Comparison of ENCODE assay signal across 21 mouse cellular contexts in genomic region chr19:23609724-23610123, GRCm38 (mm10). TPM values are rescaled to one million over a fixed set of nuclear protein-coding genes. Genes with fewer than 3 reads are reported as not detected.
A peak's percentile ranks its signal among the peaks of the same experiment; 100 is the strongest.
DNase-seq lines count a peak whose midpoint lies in the region; TF ChIP-seq lines count a peak whose summit lies in the region.
"Had no signal": no experiment of that assay in that cellular context is flagged by ENCODE, and none has a peak within 500 bp of the region (broad histone marks: within the 10 kb centered on the region; RNA-seq: fewer than 3 reads in every experiment).

No protein-coding gene starts in this region.

- peak overlapping the region; percentile 40; the same call in 1 of the 2 replicates for H3K27ac ChIP-seq in left cerebral cortex, adult 2 months
- H3K27ac ChIP-seq: embryonic facial prominence, embryonic 10.5 days; embryonic facial prominence, embryonic 12.5 days; forebrain, embryonic 13.5 days; forebrain, embryonic 15.5 days had no signal

- H3K4me3 ChIP-seq in left cerebral cortex, adult 2 months: no peak overlapping the region
- H3K4me3 ChIP-seq: embryonic facial prominence, embryonic 10.5 days; embryonic facial prominence, embryonic 12.5 days; forebrain, embryonic 13.5 days; forebrain, embryonic 15.5 days had no signal

- intact Hi-C loops in left cerebral cortex, adult 2 months (cut with DNase I): loop anchor here (5.0 kb wide), 2 partner anchors 38 to 47 kb away; no protein-coding TSS in a partner anchor
- intact Hi-C loops in left cerebral cortex, postnatal 36 days (cut with DNase I): no loop called here

- no peak for DNase-seq in left cerebral cortex, adult 2 months (ENCODE audit: extremely low spot score in 1 of 2, low spot score in 2 of 2)
- no peak for DNase-seq in left cerebral cortex, postnatal 36 days (ENCODE audit: low spot score in 2 of 2)
- DNase-seq in brain, adult 2 months (ENCODE audit: low read depth, low spot score): peak; percentile 67
- peak; percentile 53 for DNase-seq in telencephalon, adult 2 months (ENCODE audit: low read depth, low spot score)
- no peak for DNase-seq in lung, postnatal 25 days (ENCODE audit: low spot score)
- DNase-seq: adrenal gland, adult 2 months; adrenal gland, postnatal 10 days; adrenal gland, postnatal 25 days; cerebellum, adult 11-12 months; cerebellum, adult 2 months; cerebellum, adult 9-10 months; cerebellum, postnatal 10 days; cerebellum, postnatal 25 days; forebrain, postnatal 0 days had no signal

- TF ChIP-seq CTCF in left cerebral cortex, adult 2 months (IDR thresholded peaks at IDR 0.05): no peak

RNA-seq across cellular contexts. Expression of gene 1700028P14Rik, which starts 42.9 kb away (rescaled TPM):
- 1 to 10 TPM; 1.4 to 1.9 TPM for total RNA-seq in left cerebral cortex, adult 2 months (2021)
- total RNA-seq in left cerebral cortex, postnatal 36 days (2021): 1 to 10 TPM; 1.1 to 2.5 TPM
- total RNA-seq: adrenal gland, adult 2 months; adrenal gland, postnatal 10 days; adrenal gland, postnatal 4 days; ES-E14; MEL had no signal

Comparison
In these comparisons a context has a peak if more than half of its experiments do, and no peak if none do; other contexts are left out.
1. DNase-seq: peak in brain, adult 2 months (single experiment) and telencephalon, adult 2 months (single experiment); none in left cerebral cortex, adult 2 months (0 of 2), left cerebral cortex, postnatal 36 days (0 of 2) and lung, postnatal 25 days (single experiment).